Mouse (Mus musculus): ENCODE data around the gene Vrk2. TPM values are rescaled to one million over a fixed set of nuclear protein-coding genes. Genes with fewer than 3 reads are reported as not detected.

The Vrk2 gene
- polyA plus RNA-seq (2017; shearing (Covaris generic)), result 36.5 TPM

GRCm38 (mm10) chr11:26593061-26594059 lies at the start of gene Vrk2, which contains the start of gene Gm6899:
Vrk2 (minus strand) TSS chr11:26593999.
Gm6899 (plus strand) TSS chr11:26593241.

Other genes with a start within 250 kb of the Vrk2 start
- gene Fancl, start 207.9 kb downstream of the Vrk2 start, polyA plus RNA-seq (2017; shearing (Covaris generic)), result 23.1 TPM
- not detected for gene Gm6899, start 758 bp downstream of the Vrk2 start, polyA plus RNA-seq (2017; shearing (Covaris generic))

All from effector memory CD4-positive, alpha-beta T cell, adult 5 months (primary cell).